Mouse (Mus musculus) spleen, postnatal 36 days (tissue): ENCODE results near the gene Gpatch11.

Experiments
- DNase-seq, 2 experiments: peaks; one replicate each; pipeline ENCODE4 v3.0.0; 2022; ENCODE audit warnings: low spot score in 2 of 2, mixed read lengths in 1 of 2

The Gpatch11 gene

GRCm38 (mm10) chr17:78894991-78895390 is 59.6 kb downstream of the Gpatch11 start:
- DNase-seq = no peak

DNA sequence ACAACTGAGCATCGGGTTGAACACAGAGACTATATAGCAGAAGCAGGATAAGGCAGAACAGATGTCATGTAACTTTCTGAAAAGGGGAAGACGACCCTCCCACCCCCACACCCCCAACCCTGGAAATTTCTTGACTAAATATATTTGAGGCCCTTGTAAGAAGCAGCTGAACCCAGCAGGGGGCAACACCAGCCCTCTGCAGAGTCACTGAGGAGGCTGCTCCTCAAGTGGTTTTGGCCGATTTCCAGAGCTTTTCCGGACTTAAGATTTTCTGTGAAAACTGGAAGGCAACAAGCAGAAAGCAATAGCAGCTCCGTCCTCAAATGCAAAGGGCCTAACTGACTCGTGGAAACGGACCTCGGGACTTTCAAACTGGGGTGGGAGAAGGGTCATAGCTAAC is 60.0 kb downstream of the Gpatch11 start:
- peak in 1 of 2 experiments; percentile 23 for DNase-seq
